Mouse (Mus musculus) central nervous system, embryonic 18 days (tissue): ENCODE results near the gene Cyp2d26. TPM values are rescaled to one million over a fixed set of nuclear protein-coding genes. Genes with fewer than 3 reads are reported as not detected.

Experiments
- polyA plus RNA-seq: library from polyadenylated mRNA; depleted of rRNA; stranded (reverse); fragments of >200 nt; gene quantifications from 2 replicates; pipeline ENCODE4 v1.2.3, GENCODE M21; 2012; rRNA removed

The Cyp2d26 gene
- 0.10 and 0.19 TPM in 2 replicates for polyA plus RNA-seq

GRCm38 (mm10) chr15:82794277-82794676 lies at the start of gene Cyp2d26:
Gene Cyp2d26, minus strand, starts transcription at chr15:82794294.

GRCm38 (mm10) chr15:82763631-82764420 lies 30.3 kb downstream of the Cyp2d26 start, which contains the start of gene Cyp2d40:
Gene Cyp2d40, minus strand, starts transcription at chr15:82764183.

Other genes starting within 250 kb of the Cyp2d26 start
- gene Cyp2d12, start 239.2 kb downstream of the Cyp2d26 start, polyA plus RNA-seq: not detected in 2 replicates
- not detected in 2 replicates for gene Cyp2d34, start 173.3 kb downstream of the Cyp2d26 start, polyA plus RNA-seq
- 0.09 and 0.12 TPM in 2 replicates for gene Cyp2d40, start 30.1 kb downstream of the Cyp2d26 start, polyA plus RNA-seq
- 38.6 and 44.8 TPM in 2 replicates for gene Tcf20, start 193.6 kb upstream of the Cyp2d26 start, polyA plus RNA-seq
- 1.2 and 1.4 TPM in 2 replicates for gene Nfam1, start 239.0 kb upstream of the Cyp2d26 start, polyA plus RNA-seq